In genomic region chr7:110002968-110003367, GRCm38 (mm10) we compare ENCODE assay signal across 9 mouse cellular contexts. TPM values are rescaled to one million over a fixed set of nuclear protein-coding genes. Genes with fewer than 3 reads are reported as not detected.
DNase-seq lines count a peak whose midpoint lies in the region; ATAC-seq and TF ChIP-seq lines count a peak whose summit lies in the region.
"Had no signal": no experiment of that assay in that cellular context is flagged by ENCODE, and none has a peak within 500 bp of the region (broad histone marks: within the 10 kb centered on the region; RNA-seq: fewer than 3 reads in every experiment).

No protein-coding gene starts in this region.

- no peak for TF ChIP-seq EP300 in liver, postnatal 0 days (IDR thresholded peaks at IDR 0.05; ENCODE audit: low read depth)

- H3K9ac ChIP-seq in embryonic facial prominence, embryonic 13.5 days: peak overlapping the region; percentile 57
- H3K9ac ChIP-seq in heart, embryonic 12.5 days: peak overlapping the region; percentile 42; the same call in 1 of the 2 replicates
- H3K9ac ChIP-seq in kidney, embryonic 16.5 days (replicated peaks; ENCODE audit: low read length): peak overlapping the region; percentile 45; the same call in 1 of the 2 replicates
- no peak overlapping the region; the same call in 1 of the 2 replicates for H3K9ac ChIP-seq in liver, postnatal 0 days (replicated peaks)
- peak overlapping the region; percentile 16; the same call in 1 of the 2 replicates for H3K9ac ChIP-seq in neural tube, embryonic 14.5 days (replicated peaks; ENCODE audit: low read depth, low read length)

- DNase-seq in monocyte, adult 2 months (ENCODE audit: low read depth in 1 of 2, low spot score in 2 of 2): peak; percentile 14 to 16
- DNase-seq in liver, postnatal 0 days: peak; percentile 62

- H3K27ac ChIP-seq in embryonic facial prominence, embryonic 13.5 days: no peak overlapping the region
- no peak overlapping the region for H3K27ac ChIP-seq in heart, embryonic 12.5 days (ENCODE audit: poor library complexity, severe bottlenecking)
- H3K27ac ChIP-seq in kidney, embryonic 16.5 days (ENCODE audit: low read length): no peak overlapping the region
- 0 out of 2 replicates have a peak overlapping the region, but pooled peaks have one; percentile 16 for H3K27ac ChIP-seq in liver, postnatal 0 days (ENCODE audit: low read depth)
- no peak overlapping the region for H3K27ac ChIP-seq in neural tube, embryonic 14.5 days (ENCODE audit: low read depth, low read length)

- H3K4me1 ChIP-seq in embryonic facial prominence, embryonic 13.5 days: peaks cover 3% of the 10 kb centered on the region; the same call in 1 of the 2 replicates
- 0 out of 2 replicates have a peak, but pooled peaks cover 5% of the 10 kb centered on the region for H3K4me1 ChIP-seq in heart, embryonic 12.5 days (replicated peaks)
- H3K4me1 ChIP-seq in kidney, embryonic 16.5 days (ENCODE audit: insufficient read depth, low read length): peaks cover 5% of the 10 kb centered on the region
- H3K4me1 ChIP-seq in liver, postnatal 0 days (ENCODE audit: insufficient read depth): peaks cover 3% of the 10 kb centered on the region
- H3K4me1 ChIP-seq in neural tube, embryonic 14.5 days (ENCODE audit: control insufficient read depth, insufficient read depth, low read length): no peaks in the 10 kb centered on the region

- H3K9me3 ChIP-seq in embryonic facial prominence, embryonic 13.5 days: no peaks in the 10 kb centered on the region
- no peaks in the 10 kb centered on the region for H3K9me3 ChIP-seq in heart, embryonic 12.5 days (replicated peaks)
- H3K9me3 ChIP-seq in kidney, embryonic 16.5 days (ENCODE audit: low read length): no peaks in the 10 kb centered on the region
- H3K9me3 ChIP-seq in liver, postnatal 0 days (ENCODE audit: low read length): no peaks in the 10 kb centered on the region
- no peaks in the 10 kb centered on the region for H3K9me3 ChIP-seq in neural tube, embryonic 14.5 days (ENCODE audit: control insufficient read depth, low read length)

- peak overlapping the region; percentile 17; the same call in 1 of the 2 replicates for H3K4me3 ChIP-seq in embryonic facial prominence, embryonic 13.5 days
- peak overlapping the region; percentile 23; the same call in 1 of the 2 replicates for H3K4me3 ChIP-seq in heart, embryonic 12.5 days
- H3K4me3 ChIP-seq in kidney, embryonic 16.5 days (ENCODE audit: low read length): peak overlapping the region; percentile 21
- no peak overlapping the region for H3K4me3 ChIP-seq in liver, postnatal 0 days (ENCODE audit: low read depth, low read length)
- H3K4me3 ChIP-seq in neural tube, embryonic 14.5 days (ENCODE audit: low read depth, low read length): no peak overlapping the region

- no peak for TF ChIP-seq CTCF in liver, postnatal 0 days (IDR thresholded peaks at IDR 0.05; ENCODE audit: low read depth)

- peak overlapping the region; percentile 49 for H3K4me2 ChIP-seq in embryonic facial prominence, embryonic 13.5 days
- H3K4me2 ChIP-seq in heart, embryonic 12.5 days: peak overlapping the region; percentile 63
- peak overlapping the region; percentile 49 for H3K4me2 ChIP-seq in kidney, embryonic 16.5 days (replicated peaks; ENCODE audit: low read depth, low read length)
- H3K4me2 ChIP-seq in liver, postnatal 0 days (ENCODE audit: low read depth, low read length): peak overlapping the region; percentile 53
- H3K4me2 ChIP-seq in neural tube, embryonic 14.5 days (ENCODE audit: low read depth, low read length): peak overlapping the region; percentile 31

- H3K36me3 ChIP-seq in embryonic facial prominence, embryonic 13.5 days: no peaks in the 10 kb centered on the region
- H3K36me3 ChIP-seq in heart, embryonic 12.5 days: no peaks in the 10 kb centered on the region
- H3K36me3 ChIP-seq in kidney, embryonic 16.5 days (ENCODE audit: insufficient read depth, low read length): no peaks in the 10 kb centered on the region
- H3K36me3 ChIP-seq in liver, postnatal 0 days (replicated peaks; ENCODE audit: insufficient read depth, low read length): no peaks in the 10 kb centered on the region
- no peaks in the 10 kb centered on the region for H3K36me3 ChIP-seq in neural tube, embryonic 14.5 days (ENCODE audit: control insufficient read depth, insufficient read depth, low read length)

- 15% methylated on average over 20 of the region's 20 CpGs for WGBS in embryonic facial prominence, embryonic 13.5 days
- WGBS in heart, embryonic 12.5 days: 14% methylated on average over 20 of the region's 20 CpGs
- 8% methylated on average over 20 of the region's 20 CpGs for WGBS in kidney, embryonic 16.5 days
- WGBS in liver, postnatal 0 days (ENCODE audit: insufficient replicate concordance): 16% methylated on average over 20 of the region's 20 CpGs
- whole genome bisulfite sequencing in neural tube, embryonic 14.5 days: 23% methylated on average over 20 of the region's 20 CpGs

- no peak for ATAC-seq in monocyte, adult 5-6 weeks (replicated peaks; ENCODE audit: insufficient number of reproducible peaks, low FRiP score, low TSS enrichment, poor library complexity, severe bottlenecking)
- ATAC-seq in embryonic facial prominence, embryonic 13.5 days (ENCODE audit: insufficient number of reproducible peaks, insufficient read depth, low FRiP score, low TSS enrichment, low read depth): no peak
- peak; percentile 88 for ATAC-seq in heart, embryonic 12.5 days (ENCODE audit: insufficient number of reproducible peaks, low FRiP score)
- ATAC-seq in kidney, embryonic 16.5 days (ENCODE audit: low FRiP score, low TSS enrichment): peak; percentile 95
- ATAC-seq in liver, postnatal 0 days: peak; percentile 81
- ATAC-seq in neural tube, embryonic 14.5 days (ENCODE audit: low read depth): peak; percentile 78; the same call in 1 of the 2 replicates
- ATAC-seq in CD4-positive, CD25-positive, alpha-beta regulatory T cell, adult 4 months: no peak

- no peaks in the 10 kb centered on the region for H3K27me3 ChIP-seq in embryonic facial prominence, embryonic 13.5 days
- no peaks in the 10 kb centered on the region for H3K27me3 ChIP-seq in heart, embryonic 12.5 days (replicated peaks)
- no peaks in the 10 kb centered on the region for H3K27me3 ChIP-seq in kidney, embryonic 16.5 days (ENCODE audit: insufficient read depth, low read length)
- no peaks in the 10 kb centered on the region for H3K27me3 ChIP-seq in liver, postnatal 0 days (ENCODE audit: insufficient read depth, low read length)
- H3K27me3 ChIP-seq in neural tube, embryonic 14.5 days (ENCODE audit: control insufficient read depth, insufficient read depth, low read length): no peaks in the 10 kb centered on the region
- H3K27me3 ChIP-seq: CH12.LX had no signal

RNA-seq across cellular contexts. Expression of gene Ipo7, which starts 15.1 kb away (rescaled TPM):
- 130 to 147 TPM (median 136 TPM) in 3 replicates for total RNA-seq in monocyte, adult 5-6 weeks (2017)
- 43.5 and 44.9 TPM in 2 replicates for polyA plus RNA-seq in embryonic facial prominence, embryonic 13.5 days (2015; fragmentation: Nextera tagmentation; extraction: Ambion mirVana)
- polyA plus RNA-seq in heart, embryonic 12.5 days (2016; fragmentation: Nextera tagmentation; extraction: Ambion mirVana): 43.8 and 43.9 TPM in 2 replicates
- polyA plus RNA-seq in kidney, embryonic 16.5 days (2015; fragmentation: Nextera tagmentation; extraction: Ambion mirVana): 58.0 and 59.5 TPM in 2 replicates
- polyA plus RNA-seq in liver, postnatal 0 days (2015; fragmentation: Nextera tagmentation; extraction: Ambion mirVana): 10.7 and 11.9 TPM in 2 replicates
- 19.1 and 25.9 TPM in 2 replicates for polyA plus RNA-seq in neural tube, embryonic 14.5 days (2014; fragmentation: Nextera tagmentation; extraction: Ambion mirVana)
- 10 to 100 TPM; 24.0 to 33.0 TPM for polyA plus RNA-seq in CD4-positive, CD25-positive, alpha-beta regulatory T cell, adult 4 months (2017; shearing (Covaris generic))

RNA-seq across cellular contexts. Expression of gene Tmem41b, which starts 16.2 kb away (rescaled TPM):
- 27.4 to 52.0 TPM (median 38.2 TPM) in 3 replicates for total RNA-seq in monocyte, adult 5-6 weeks (2017)
- 73.4 and 74.6 TPM in 2 replicates for polyA plus RNA-seq in embryonic facial prominence, embryonic 13.5 days (2015; fragmentation: Nextera tagmentation; extraction: Ambion mirVana)
- polyA plus RNA-seq in heart, embryonic 12.5 days (2016; fragmentation: Nextera tagmentation; extraction: Ambion mirVana): 56.9 and 63.5 TPM in 2 replicates
- 65.8 and 68.6 TPM in 2 replicates for polyA plus RNA-seq in kidney, embryonic 16.5 days (2015; fragmentation: Nextera tagmentation; extraction: Ambion mirVana)
- polyA plus RNA-seq in liver, postnatal 0 days (2015; fragmentation: Nextera tagmentation; extraction: Ambion mirVana): 26.9 and 27.7 TPM in 2 replicates
- 73.8 TPM in 2 replicates for polyA plus RNA-seq in neural tube, embryonic 14.5 days (2014; fragmentation: Nextera tagmentation; extraction: Ambion mirVana)
- 10 to 100 TPM; 35.0 to 39.5 TPM for polyA plus RNA-seq in CD4-positive, CD25-positive, alpha-beta regulatory T cell, adult 4 months (2017; shearing (Covaris generic))

RNA-seq across cellular contexts. Expression of gene Dennd5a, which starts 42.7 kb away (rescaled TPM):
- 139 to 184 TPM (median 162 TPM) in 3 replicates for total RNA-seq in monocyte, adult 5-6 weeks (2017)
- polyA plus RNA-seq in embryonic facial prominence, embryonic 13.5 days (2015; fragmentation: Nextera tagmentation; extraction: Ambion mirVana): 38.0 and 44.3 TPM in 2 replicates
- 50.3 and 52.2 TPM in 2 replicates for polyA plus RNA-seq in heart, embryonic 12.5 days (2016; fragmentation: Nextera tagmentation; extraction: Ambion mirVana)
- polyA plus RNA-seq in kidney, embryonic 16.5 days (2015; fragmentation: Nextera tagmentation; extraction: Ambion mirVana): 30.9 and 31.3 TPM in 2 replicates
- 8.0 and 8.9 TPM in 2 replicates for polyA plus RNA-seq in liver, postnatal 0 days (2015; fragmentation: Nextera tagmentation; extraction: Ambion mirVana)
- 56.9 and 63.5 TPM in 2 replicates for polyA plus RNA-seq in neural tube, embryonic 14.5 days (2014; fragmentation: Nextera tagmentation; extraction: Ambion mirVana)
- polyA plus RNA-seq in CD4-positive, CD25-positive, alpha-beta regulatory T cell, adult 4 months (2017; shearing (Covaris generic)): 10 to 100 TPM; 23.4 to 27.6 TPM

RNA-seq across cellular contexts. Expression of gene Zfp143, which starts 58.0 kb away (rescaled TPM):
- total RNA-seq in monocyte, adult 5-6 weeks (2017): 27.5 to 63.8 TPM (median 40.2 TPM) in 3 replicates
- 18.0 and 19.8 TPM in 2 replicates for polyA plus RNA-seq in embryonic facial prominence, embryonic 13.5 days (2015; fragmentation: Nextera tagmentation; extraction: Ambion mirVana)
- polyA plus RNA-seq in heart, embryonic 12.5 days (2016; fragmentation: Nextera tagmentation; extraction: Ambion mirVana): 16.0 and 17.1 TPM in 2 replicates
- 22.3 and 22.6 TPM in 2 replicates for polyA plus RNA-seq in kidney, embryonic 16.5 days (2015; fragmentation: Nextera tagmentation; extraction: Ambion mirVana)
- polyA plus RNA-seq in liver, postnatal 0 days (2015; fragmentation: Nextera tagmentation; extraction: Ambion mirVana): 4.1 and 5.2 TPM in 2 replicates
- polyA plus RNA-seq in neural tube, embryonic 14.5 days (2014; fragmentation: Nextera tagmentation; extraction: Ambion mirVana): 14.8 and 16.6 TPM in 2 replicates
- polyA plus RNA-seq in CD4-positive, CD25-positive, alpha-beta regulatory T cell, adult 4 months (2017; shearing (Covaris generic)): 10 to 100 TPM; 42.5 to 50.0 TPM

Comparison
In these comparisons a context has a peak if more than half of its experiments do, and no peak if none do; other contexts are left out.
1. ATAC-seq: peak in heart, embryonic 12.5 days (single experiment), kidney, embryonic 16.5 days (single experiment), liver, postnatal 0 days (single experiment) and neural tube, embryonic 14.5 days (single experiment); none in monocyte, adult 5-6 weeks (single experiment), embryonic facial prominence, embryonic 13.5 days (single experiment) and CD4-positive, CD25-positive, alpha-beta regulatory T cell, adult 4 months (single experiment).
2. H3K4me3 ChIP-seq: peak in embryonic facial prominence, embryonic 13.5 days (single experiment), heart, embryonic 12.5 days (single experiment) and kidney, embryonic 16.5 days (single experiment); none in liver, postnatal 0 days (single experiment) and neural tube, embryonic 14.5 days (single experiment).
3. Peak in every context shown above with its lines, with median percentiles within 50 percentile points of each other: H3K4me2 ChIP-seq.